Mouse (Mus musculus) embryonic fibroblast, embryonic 13.5 days (primary cell): ENCODE results near the gene Snrnp25. TPM values are rescaled to one million over a fixed set of nuclear protein-coding genes. Genes with fewer than 3 reads are reported as not detected.
"Not testable (repeated sequence)": the region's sequence is repeated elsewhere in the genome, so short reads cannot be mapped to it uniquely, and the experiment has no call there.

ENCODE experiments used
- H3K27ac ChIP-seq: 2 replicates; pipeline ENCODE4 v1.5.1; 2012; ENCODE audit warnings: low read length, control low read depth, inconsistent platforms; ENCODE audit not compliant: insufficient read depth
- H3K4me1 ChIP-seq: 2 replicates; pipeline ENCODE4 v1.6.1; 2011; ENCODE audit warnings: low read length; ENCODE audit not compliant: control insufficient read depth, insufficient read depth
- H3K4me3 ChIP-seq: 2 replicates; pipeline ENCODE4 v1.5.1; 2011; ENCODE audit warnings: mild to moderate bottlenecking, control low read depth, low read length; ENCODE audit not compliant: insufficient read depth
- CTCF ChIP-seq: IDR thresholded peaks from 2 replicates; pipeline ENCODE4 v1.5.1; 2011; ENCODE audit warnings: mild to moderate bottlenecking, control low read depth, low read length, moderate library complexity, borderline replicate concordance; ENCODE audit not compliant: insufficient read depth
- POLR2A ChIP-seq: IDR thresholded peaks from 2 replicates; pipeline ENCODE4 v1.6.1; 2011; ENCODE audit warnings: low read depth, mild to moderate bottlenecking, control low read depth, low read length, moderate library complexity
- polyA plus RNA-seq: library from polyadenylated mRNA; stranded (reverse); fragments of >200 nt; gene quantifications from 2 replicates; pipeline ENCODE4 v1.2.4, GENCODE M21; 2011; ENCODE audit warnings: low read depth; ENCODE audit not compliant: missing spikeins, insufficient read length

Gene Snrnp25
- polyA plus RNA-seq, 1 experiment: 20.4 TPM

DNA sequence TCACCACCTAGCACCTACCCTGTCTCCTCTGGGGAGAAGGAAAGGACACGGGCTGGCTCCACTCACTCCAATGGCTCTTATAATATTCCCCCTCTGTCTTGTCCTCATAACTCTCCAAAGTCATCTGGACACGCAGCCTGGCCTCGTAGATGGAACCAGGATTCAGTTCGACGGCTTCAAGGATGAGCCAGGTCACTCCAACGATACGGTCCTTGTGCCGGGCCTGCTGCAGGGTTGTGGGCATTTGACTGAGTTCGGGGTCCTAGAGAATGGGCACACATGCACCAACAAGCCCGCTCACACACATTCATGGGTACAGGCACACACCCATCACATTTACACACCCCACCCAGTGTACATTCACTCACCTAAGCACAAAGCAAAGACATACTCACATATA is 12.1 kb upstream of the Snrnp25 start:
- Histone ChIP-seq H3K4me1 (no peaks in the 10 kb centered on the region), H3K4me3 (no peak overlapping the region), H3K27ac (no peak overlapping the region)
- TF ChIP-seq CTCF (no peak), POLR2A (no peak)

GRCm38 (mm10) chr11:32194086-32194485 is 11.1 kb upstream of the Snrnp25 start:
- Histone ChIP-seq H3K27ac (no peak overlapping the region), H3K4me3 (no peak overlapping the region), H3K4me1 (no peaks in the 10 kb centered on the region)
- no peak for TF ChIP-seq CTCF
- TF ChIP-seq POLR2A: no peak

- H3K4me1 ChIP-seq: no peaks in the 10 kb centered on the region
- H3K4me3 ChIP-seq: no peak overlapping the region
- no peak overlapping the region for H3K27ac ChIP-seq
- TF ChIP-seq CTCF: no peak
- no peak for TF ChIP-seq POLR2A
These were observed 10.6 kb upstream of the Snrnp25 start for GRCm38 (mm10) chr11:32194626-32195025.

GRCm38 (mm10) chr11:32195867-32196540 is 9.2 kb upstream of the Snrnp25 start:
- H3K4me3 ChIP-seq: no peak overlapping the region
- no peaks in the 10 kb centered on the region for H3K4me1 ChIP-seq
- TF ChIP-seq CTCF: no peak
- no peak for TF ChIP-seq POLR2A
- no peak overlapping the region for H3K27ac ChIP-seq

DNA sequence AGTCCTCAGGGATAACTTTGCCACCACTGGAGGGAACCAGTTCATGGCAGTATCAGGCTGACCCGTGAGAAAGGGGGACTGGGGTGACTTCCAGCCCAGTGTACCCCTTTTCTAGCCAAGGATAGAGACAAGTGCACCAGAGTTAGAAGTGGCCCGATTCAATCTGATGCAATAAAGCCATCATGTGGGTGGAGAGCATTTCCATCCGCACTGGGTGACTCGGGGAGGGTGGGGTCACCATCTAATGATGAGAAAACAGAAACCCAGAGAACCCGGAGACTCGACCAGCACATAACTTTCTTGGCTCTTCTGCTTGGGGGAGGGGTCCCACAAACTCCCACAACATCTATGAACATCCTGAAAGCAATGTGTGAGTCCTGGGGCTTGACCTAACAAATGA is 8.5 kb upstream of the Snrnp25 start:
- H3K4me1 ChIP-seq: no peaks in the 10 kb centered on the region
- H3K27ac ChIP-seq: no peak overlapping the region
- H3K4me3 ChIP-seq: no peak overlapping the region
- no peak for TF ChIP-seq CTCF

DNA sequence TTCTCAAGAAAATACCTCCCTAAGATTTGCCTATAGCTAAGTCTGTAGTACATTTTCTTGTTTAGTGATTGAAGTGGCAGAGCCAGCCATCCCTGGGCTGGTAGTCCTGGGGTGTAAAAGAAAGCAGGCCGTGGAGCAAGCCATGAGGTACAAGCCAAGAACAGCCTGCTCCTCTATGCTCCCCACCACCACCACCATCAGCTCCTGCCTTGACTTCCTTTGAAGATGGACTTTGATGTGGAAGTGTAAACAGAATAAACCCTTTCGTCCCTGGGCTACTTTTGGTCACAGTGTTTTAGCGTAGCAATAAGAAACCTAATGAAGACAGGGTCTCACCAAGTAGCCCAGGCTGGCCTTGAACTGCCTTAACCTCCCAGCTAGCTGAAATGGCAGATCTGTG is 7.4 kb upstream of the Snrnp25 start:
- no peak for TF ChIP-seq POLR2A
- no peak for TF ChIP-seq CTCF
- H3K4me3 ChIP-seq: no peak overlapping the region
- H3K4me1 ChIP-seq: no peaks in the 10 kb centered on the region
- H3K27ac ChIP-seq: no peak overlapping the region

DNA sequence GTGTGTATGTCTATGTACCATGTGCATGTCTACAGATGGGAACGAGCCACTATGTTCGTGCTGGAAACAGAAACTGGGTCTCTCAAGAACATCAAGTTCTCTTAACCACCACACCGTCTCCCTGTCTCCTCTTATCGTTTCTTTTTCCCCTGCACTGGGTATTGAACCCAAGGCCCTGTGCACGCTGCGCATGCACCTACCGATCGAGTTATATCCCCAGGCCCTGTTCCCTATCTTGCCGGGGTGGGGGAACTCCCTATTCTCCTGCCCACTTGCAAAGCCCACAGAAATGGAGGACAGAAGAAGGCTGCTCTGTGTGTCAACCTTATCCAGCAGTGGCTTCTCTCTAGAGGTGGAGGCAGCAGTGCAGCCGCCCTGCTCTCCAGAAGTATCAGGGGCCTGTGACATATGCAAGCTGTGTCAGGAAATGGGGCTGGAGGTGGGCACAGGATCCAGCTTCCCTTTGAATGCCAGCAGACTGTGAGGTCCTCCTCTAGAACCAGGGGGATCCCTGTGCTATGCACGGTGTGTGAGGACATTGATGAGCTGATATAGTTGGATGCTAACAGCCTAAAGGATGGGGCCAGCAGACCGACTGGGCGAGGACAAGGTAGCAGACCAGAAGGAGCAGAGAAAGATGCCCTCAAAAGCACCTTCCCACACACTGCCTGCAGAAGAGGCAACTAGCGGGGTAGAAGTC is 6.8 kb upstream of the Snrnp25 start:
- H3K4me3 ChIP-seq: no peak overlapping the region
- no peak for TF ChIP-seq POLR2A
- TF ChIP-seq CTCF: no peak
- no peaks in the 10 kb centered on the region for H3K4me1 ChIP-seq
- H3K27ac ChIP-seq: no peak overlapping the region

GRCm38 (mm10) chr11:32199230-32199629 is 6.0 kb upstream of the Snrnp25 start:
- TF ChIP-seq POLR2A (no peak), CTCF (no peak)
- Histone ChIP-seq H3K27ac (no peak overlapping the region), H3K4me1 (no peaks in the 10 kb centered on the region), H3K4me3 (no peak overlapping the region)

DNA sequence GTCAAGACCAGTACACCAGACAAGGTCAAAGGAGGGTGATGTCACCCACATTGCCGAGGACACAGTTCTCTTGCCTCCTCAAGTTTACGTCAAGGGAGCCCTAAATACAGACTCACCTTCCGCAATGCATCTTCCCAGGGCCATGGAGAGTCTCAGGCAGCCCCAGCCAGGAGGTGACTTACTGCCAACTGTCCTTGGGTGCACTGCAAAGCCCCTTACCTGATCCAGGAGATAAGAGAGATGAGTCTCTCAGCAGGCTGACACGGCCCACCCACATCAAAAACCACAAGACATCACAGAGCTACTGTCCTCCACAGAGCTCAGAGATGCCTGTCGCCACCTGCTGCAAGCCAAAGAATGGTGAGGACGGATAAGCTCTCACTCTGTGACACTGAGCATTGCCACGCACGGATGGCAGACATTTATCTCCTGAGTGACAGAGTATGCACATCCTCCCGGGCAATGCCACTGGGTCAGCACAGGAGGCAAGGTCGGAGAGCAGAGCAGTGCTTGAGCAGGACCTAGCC is 5.1 kb upstream of the Snrnp25 start, which contains the start of gene Il9r:
Il9r (minus strand) TSS at position 205 of the 527 bp plus-strand sequence.
- H3K27ac ChIP-seq: no peak within 1 kb of the TSS
- H3K4me3 ChIP-seq: no peak within 1 kb of the TSS
- TF ChIP-seq CTCF (no peak), POLR2A (no peak)
- H3K4me1 ChIP-seq: no peaks in the 10 kb centered on the region

GRCm38 (mm10) chr11:32200992-32201391 is 4.2 kb upstream of the Snrnp25 start:
- not testable (repeated sequence) for H3K4me3 ChIP-seq, H3K4me1 ChIP-seq, H3K27ac ChIP-seq
